Mouse (Mus musculus) kidney, postnatal 36 days (tissue): ENCODE data around the gene Olfr1055.
"Not testable (repeated sequence)": the region's sequence is repeated elsewhere in the genome, so short reads cannot be mapped to it uniquely, and the experiment has no call there.

ENCODE experiments used
- DNase-seq, 2 experiments: peaks; one replicate each; pipeline ENCODE4 v3.0.0; 2021 to 2022; ENCODE audit warnings: mixed read lengths in 2 of 2

Olfr1055 gene

DNA sequence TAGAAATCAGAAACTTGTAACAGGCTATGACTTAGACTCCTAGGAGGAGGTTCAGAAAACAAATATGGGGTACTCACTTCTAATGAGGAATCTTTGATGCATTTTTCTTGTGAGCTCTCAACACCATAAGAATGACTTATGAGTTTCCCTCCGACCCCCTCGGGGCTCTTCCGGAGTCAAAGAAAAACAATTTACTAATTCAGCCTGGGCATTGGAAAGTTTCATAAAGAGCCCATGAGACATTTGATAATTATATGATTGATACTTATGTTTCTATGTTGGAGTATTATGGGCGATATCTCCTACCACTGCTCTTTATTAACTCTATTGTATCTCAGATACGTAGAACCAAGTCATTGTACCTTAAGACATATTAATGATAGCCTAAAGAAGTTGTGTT, at the start of gene Olfr1055:
Gene Olfr1055, minus strand, starts transcription at position 101 of the 400 bp plus-strand sequence.
- no peak for DNase-seq

DNA sequence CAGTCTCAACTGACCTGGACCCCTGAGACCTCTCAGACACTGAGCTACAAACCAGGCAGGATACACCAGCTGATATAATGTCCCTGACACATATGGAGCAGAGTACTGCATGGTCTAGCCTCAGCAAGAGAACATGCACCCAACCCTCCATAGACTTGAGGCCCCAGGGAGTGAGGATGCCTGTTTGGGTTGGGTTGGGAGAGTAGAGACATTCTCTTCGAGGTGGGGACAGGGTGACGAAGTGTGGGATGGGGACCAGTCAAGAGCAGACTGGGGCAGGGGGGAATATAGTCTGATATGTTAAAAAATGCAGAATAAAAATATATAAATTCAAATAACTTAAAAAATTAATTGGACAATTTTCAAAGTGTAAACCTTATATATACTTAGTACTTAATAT, 45.0 kb upstream of the Olfr1055 start:
- no peak for DNase-seq

DNA sequence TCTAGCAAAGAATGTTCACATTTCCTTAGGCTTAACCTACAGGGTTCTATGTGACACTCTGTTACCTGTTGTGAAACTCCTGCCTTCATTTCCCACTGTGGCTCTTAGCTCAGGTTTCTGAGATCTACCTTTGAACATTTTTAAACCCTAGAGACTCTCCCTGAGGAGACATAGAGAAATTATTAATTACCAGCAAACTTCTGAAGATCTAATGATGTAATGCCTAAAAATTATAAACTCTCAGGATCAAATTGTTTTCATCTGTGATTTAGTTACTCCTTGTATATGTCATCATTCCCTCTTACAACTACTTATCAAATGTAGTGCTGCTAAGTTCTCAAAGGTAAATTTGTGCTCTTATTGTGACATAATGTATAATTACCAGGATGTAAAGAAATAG, 38.4 kb upstream of the Olfr1055 start, which contains the start of gene Olfr1058:
Gene Olfr1058, minus strand, starts transcription at position 101 of the 400 bp plus-strand sequence.
- DNase-seq, result not testable (repeated sequence)

- no peak for DNase-seq
Observed at GRCm38 (mm10) chr2:86378293-86378692, 28.2 kb upstream of the Olfr1055 start, which contains the start of gene Olfr1057. Olfr1057 (minus strand) TSS chr2:86378393.

GRCm38 (mm10) chr2:86366342-86366741, 16.3 kb upstream of the Olfr1055 start:
- not testable (repeated sequence) for DNase-seq

GRCm38 (mm10) chr2:86362369-86362768, 12.3 kb upstream of the Olfr1055 start, which contains the start of gene Olfr1056:
Olfr1056 (minus strand) TSS chr2:86362469.
- no peak for DNase-seq

DNA sequence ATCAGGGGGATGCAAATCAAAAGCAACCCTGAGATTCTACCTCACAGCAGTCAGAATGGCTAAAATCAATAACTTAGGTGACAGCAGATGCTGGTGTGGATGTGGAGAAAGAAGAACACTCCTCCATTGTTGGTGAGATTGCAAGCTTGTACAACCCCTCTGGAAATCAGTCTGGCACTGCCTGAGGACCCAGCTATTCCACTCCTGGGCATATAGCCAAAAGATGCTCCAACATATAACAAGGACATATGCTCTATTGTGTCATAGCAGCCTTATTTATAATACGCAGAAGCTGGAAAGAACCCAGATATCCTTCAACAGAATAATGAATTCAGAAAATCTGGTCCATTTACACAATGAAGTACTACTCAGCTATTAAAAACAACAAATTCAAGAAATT, 1.7 kb upstream of the Olfr1055 start:
- DNase-seq, result not testable (repeated sequence)

DNA sequence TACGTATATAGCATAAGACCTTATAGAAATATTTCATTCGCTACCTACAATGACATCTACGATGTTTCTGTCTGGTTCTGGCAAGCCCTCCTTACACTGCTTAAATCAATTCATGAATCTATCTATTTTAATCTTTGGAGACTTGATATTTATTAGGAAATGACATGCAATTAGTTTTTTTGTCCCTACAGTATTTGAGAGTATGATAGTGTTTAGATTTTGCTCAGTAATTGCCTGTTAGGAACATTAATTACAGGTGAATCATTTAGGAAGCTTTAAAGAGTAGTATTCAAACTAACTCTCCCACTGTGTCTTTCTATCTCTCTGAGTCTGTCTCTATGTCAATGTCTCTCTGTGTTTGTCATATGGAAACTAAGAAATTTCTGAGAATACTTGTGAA, 14.8 kb downstream of the Olfr1055 start, which contains the start of gene Olfr1054:
Gene Olfr1054, minus strand, starts transcription at position 101 of the 400 bp plus-strand sequence.
- DNase-seq, result no peak

GRCm38 (mm10) chr2:86315184-86315583, 34.9 kb downstream of the Olfr1055 start, which contains the start of gene Olfr1053:
Olfr1053 (minus strand) TSS chr2:86315284.
- no peak for DNase-seq
